In genomic region chr2:168634881-168635280, GRCm38 (mm10) we compare ENCODE assay signal across 21 mouse cellular contexts.
"Had no signal": no experiment of that assay in that cellular context is flagged by ENCODE, and none has a peak within 500 bp of the region (broad histone marks: within the 10 kb centered on the region; RNA-seq: fewer than 3 reads in every experiment).

No protein-coding gene starts in this region.

- ATAC-seq: liver, postnatal 0 days; lung, postnatal 0 days; midbrain, embryonic 16.5 days had no signal

- DNase-seq: liver, postnatal 0 days; lung, adult 2 months; lung, postnatal 14 days; lung, postnatal 4 days; midbrain, embryonic 14.5 days; retina, postnatal 1 day; right cerebral cortex, adult 18-20 months; right cerebral cortex, postnatal 25 days; right cerebral cortex, postnatal 4 days; spleen, adult 18-20 months; thymus, adult 18-20 months; thymus, postnatal 14 days; thymus, postnatal 36 days had no signal

- H3K27me3 ChIP-seq: midbrain, embryonic 12.5 days; neural tube, embryonic 13.5 days; neural tube, embryonic 15.5 days had no signal

- H3K27ac ChIP-seq: lung, embryonic 15.5 days; midbrain, embryonic 12.5 days; neural tube, embryonic 13.5 days; neural tube, embryonic 15.5 days had no signal

- H3K4me1 ChIP-seq: neural tube, embryonic 13.5 days; neural tube, embryonic 15.5 days had no signal

- H3K36me3 ChIP-seq: lung, embryonic 15.5 days had no signal

- H3K9ac ChIP-seq: liver, postnatal 0 days; lung, embryonic 15.5 days; midbrain, embryonic 12.5 days; neural tube, embryonic 13.5 days; neural tube, embryonic 15.5 days had no signal

- H3K4me3 ChIP-seq: lung, embryonic 15.5 days; midbrain, embryonic 10.5 days; midbrain, embryonic 12.5 days; myocyte; neural tube, embryonic 13.5 days; neural tube, embryonic 15.5 days had no signal

- H3K4me2 ChIP-seq: lung, embryonic 15.5 days; midbrain, embryonic 12.5 days; neural tube, embryonic 13.5 days; neural tube, embryonic 15.5 days had no signal

- H3K9me3 ChIP-seq: lung, embryonic 15.5 days; midbrain, embryonic 10.5 days; midbrain, embryonic 12.5 days; neural tube, embryonic 13.5 days; neural tube, embryonic 15.5 days had no signal
